Mouse (Mus musculus) heart, postnatal 0 days (tissue): ENCODE results near the gene Vmn2r66.

Experiments used
- CTCF ChIP-seq: IDR thresholded peaks from 2 replicates; pipeline ENCODE4 v1.5.1; 2016; ENCODE audit warnings: antibody characterized with exemption, control low read depth, low read depth
- EP300 ChIP-seq: IDR thresholded peaks from 2 replicates; pipeline ENCODE4 v1.6.1; 2016; ENCODE audit warnings: antibody characterized with exemption, low read depth

DNA sequence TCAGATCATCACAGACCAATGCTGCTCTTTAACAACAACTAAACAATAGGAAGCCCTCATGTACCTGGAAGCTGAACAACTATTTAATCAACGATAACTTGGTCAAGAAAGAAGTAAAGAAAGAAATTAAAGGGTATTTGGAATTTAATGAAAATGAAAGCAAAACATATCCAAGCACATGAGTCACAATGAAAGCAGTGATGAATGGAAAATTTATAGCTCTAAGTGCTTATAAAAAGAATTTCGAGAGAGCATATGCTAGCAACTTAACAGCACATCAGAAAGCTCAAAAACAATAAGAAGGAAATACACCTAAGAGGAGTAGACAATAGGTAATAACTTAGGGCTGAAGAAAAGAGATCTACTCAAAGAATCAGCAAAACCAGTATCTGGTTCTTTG is 15.4 kb downstream of the Vmn2r66 start:
- TF ChIP-seq CTCF (no peak), EP300 (no peak)
